ENCODE assay signal across 8 mouse cellular contexts in genomic region chr2:93188020-93188760, GRCm38 (mm10). TPM values are rescaled to one million over a fixed set of nuclear protein-coding genes. Genes with fewer than 3 reads are reported as not detected.
DNase-seq lines count a peak whose midpoint lies in the region; ATAC-seq and TF ChIP-seq lines count a peak whose summit lies in the region.

No protein-coding gene starts in this region.

- no peak for TF ChIP-seq CTCF in lung, postnatal 0 days (IDR thresholded peaks at IDR 0.05)
- no peak for TF ChIP-seq CTCF in stomach, postnatal 0 days (IDR thresholded peaks at IDR 0.05; ENCODE audit: low read depth)

- peak overlapping the region; percentile 99 for H3K4me2 ChIP-seq in embryonic facial prominence, embryonic 12.5 days (replicated peaks)
- H3K4me2 ChIP-seq in hindbrain, embryonic 14.5 days (replicated peaks): peak overlapping the region; percentile 85
- H3K4me2 ChIP-seq in lung, postnatal 0 days (replicated peaks; ENCODE audit: low read depth, low read length): peak overlapping the region; percentile 100
- H3K4me2 ChIP-seq in stomach, postnatal 0 days (replicated peaks; ENCODE audit: low read depth): peak overlapping the region; percentile 100

- H3K9me3 ChIP-seq in embryonic facial prominence, embryonic 12.5 days: no peaks in the 10 kb centered on the region
- no peaks in the 10 kb centered on the region for H3K9me3 ChIP-seq in hindbrain, embryonic 14.5 days (ENCODE audit: control insufficient read depth, low read length)
- H3K9me3 ChIP-seq in lung, postnatal 0 days (ENCODE audit: low read length): no peaks in the 10 kb centered on the region
- H3K9me3 ChIP-seq in stomach, postnatal 0 days (ENCODE audit: control insufficient read depth, low read length): no peaks in the 10 kb centered on the region

- no peak for ATAC-seq in embryonic facial prominence, embryonic 12.5 days (ENCODE audit: insufficient number of reproducible peaks, insufficient read depth, low FRiP score, low TSS enrichment)
- ATAC-seq in hindbrain, embryonic 14.5 days (ENCODE audit: low FRiP score): 0 out of 2 replicates have a peak, but pooled peaks have one; percentile 12
- ATAC-seq in lung, postnatal 0 days: no peak
- ATAC-seq in stomach, postnatal 0 days (ENCODE audit: low FRiP score, low TSS enrichment): no peak

- peaks cover 18% of the 10 kb centered on the region; the same call in 1 of the 2 replicates for H3K27me3 ChIP-seq in embryonic facial prominence, embryonic 12.5 days
- H3K27me3 ChIP-seq in hindbrain, embryonic 14.5 days (ENCODE audit: control insufficient read depth, insufficient read depth, low read length): no peaks in the 10 kb centered on the region
- no peaks in the 10 kb centered on the region for H3K27me3 ChIP-seq in lung, postnatal 0 days (replicated peaks; ENCODE audit: insufficient read depth, low read length)
- H3K27me3 ChIP-seq in stomach, postnatal 0 days (ENCODE audit: control insufficient read depth, insufficient read depth, low read length): no peaks in the 10 kb centered on the region

- H3K27ac ChIP-seq in embryonic facial prominence, embryonic 12.5 days: peak overlapping the region; percentile 65
- peak overlapping the region; percentile 95 for H3K27ac ChIP-seq in hindbrain, embryonic 14.5 days
- peak overlapping the region; percentile 73 for H3K27ac ChIP-seq in lung, postnatal 0 days (ENCODE audit: low read length)
- H3K27ac ChIP-seq in stomach, postnatal 0 days (replicated peaks): peak overlapping the region; percentile 83

- peak overlapping the region; percentile 86 for H3K9ac ChIP-seq in embryonic facial prominence, embryonic 12.5 days
- peak overlapping the region; percentile 98 for H3K9ac ChIP-seq in hindbrain, embryonic 14.5 days
- peak overlapping the region; percentile 72 for H3K9ac ChIP-seq in lung, postnatal 0 days (replicated peaks; ENCODE audit: low read depth)
- peak overlapping the region; percentile 77 for H3K9ac ChIP-seq in stomach, postnatal 0 days (ENCODE audit: low read length)

- H3K36me3 ChIP-seq in embryonic facial prominence, embryonic 12.5 days: no peaks in the 10 kb centered on the region
- no peaks in the 10 kb centered on the region for H3K36me3 ChIP-seq in hindbrain, embryonic 14.5 days (replicated peaks; ENCODE audit: control insufficient read depth, insufficient read depth)
- H3K36me3 ChIP-seq in lung, postnatal 0 days (ENCODE audit: insufficient read depth, low read length): no peaks in the 10 kb centered on the region
- no peaks in the 10 kb centered on the region for H3K36me3 ChIP-seq in stomach, postnatal 0 days (ENCODE audit: control insufficient read depth, insufficient read depth, low read length)

- peak overlapping the region; percentile 77 for H3K4me3 ChIP-seq in embryonic facial prominence, embryonic 12.5 days
- peak overlapping the region; percentile 90 for H3K4me3 ChIP-seq in hindbrain, embryonic 14.5 days (replicated peaks; ENCODE audit: low read length)
- H3K4me3 ChIP-seq in lung, postnatal 0 days (ENCODE audit: low read depth, low read length): peak overlapping the region; percentile 79
- H3K4me3 ChIP-seq in stomach, postnatal 0 days (ENCODE audit: low read depth, low read length): peak overlapping the region; percentile 77

- peaks cover 35% of the 10 kb centered on the region for H3K4me1 ChIP-seq in embryonic facial prominence, embryonic 12.5 days
- peaks cover 42% of the 10 kb centered on the region for H3K4me1 ChIP-seq in hindbrain, embryonic 14.5 days (replicated peaks; ENCODE audit: control insufficient read depth, insufficient read depth, low read length)
- peaks cover 16% of the 10 kb centered on the region; the same call in 1 of the 2 replicates for H3K4me1 ChIP-seq in lung, postnatal 0 days (ENCODE audit: insufficient read depth, low read depth, low read length)
- H3K4me1 ChIP-seq in stomach, postnatal 0 days (replicated peaks; ENCODE audit: control insufficient read depth, insufficient read depth): 0 out of 2 replicates have a peak, but pooled peaks cover 8% of the 10 kb centered on the region

- WGBS in embryonic facial prominence, embryonic 12.5 days: under 1% methylated on average over 53 of the region's 53 CpGs
- WGBS in hindbrain, embryonic 14.5 days: under 1% methylated on average over 53 of the region's 53 CpGs
- WGBS in lung, postnatal 0 days: 1% methylated on average over 52 of the region's 53 CpGs
- under 1% methylated on average over 52 of the region's 53 CpGs for WGBS in stomach, postnatal 0 days

- no peak for TF ChIP-seq EP300 in lung, postnatal 0 days (IDR thresholded peaks at IDR 0.05)
- TF ChIP-seq EP300 in stomach, postnatal 0 days (optimal IDR thresholded peaks at IDR 0.05): no peak

- peak; percentile 57 to 87 for DNase-seq in adrenal gland, adult (ENCODE audit: inconsistent age in 2 of 2, low spot score in 1 of 2)
- DNase-seq in adrenal gland, adult 8-10 months: no peak
- DNase-seq in A20 (ENCODE audit: low read depth, low spot score): peak; percentile 79
- no peak for DNase-seq in hindbrain, embryonic 14.5 days (ENCODE audit: low spot score)
- peak; percentile 28 for DNase-seq in lung, postnatal 0 days (ENCODE audit: low spot score)
- DNase-seq in stomach, postnatal 0 days (ENCODE audit: low spot score): peak; percentile 42
- no peak for DNase-seq in cerebellum, adult 8-10 months

RNA-seq across cellular contexts. Expression of gene Trp53i11, which starts 0.8 kb away (rescaled TPM):
- 100 to 1,000 TPM in 2 of 4 experiments, 10 to 100 TPM in 2; 87.6 to 148 (median 97.6) TPM for total RNA-seq in adrenal gland, adult 8-10 months (2022)
- polyA plus RNA-seq in embryonic facial prominence, embryonic 12.5 days (2016; fragmentation: Nextera tagmentation; extraction: Ambion mirVana): 36.8 and 37.0 TPM in 2 replicates
- 99.4 and 106 TPM in 2 replicates for polyA plus RNA-seq in hindbrain, embryonic 14.5 days (2014; fragmentation: Nextera tagmentation; extraction: Ambion mirVana)
- 14.8 and 21.1 TPM in 2 replicates for polyA plus RNA-seq in lung, postnatal 0 days (2015; fragmentation: Nextera tagmentation; extraction: Ambion mirVana)
- 17.3 and 27.8 TPM in 2 replicates for polyA plus RNA-seq in stomach, postnatal 0 days (2015; fragmentation: Nextera tagmentation; extraction: Ambion mirVana)

Comparison
In these comparisons a context has a peak if more than half of its experiments do, and no peak if none do; other contexts are left out.
1. DNase-seq: peak in adrenal gland, adult (2 of 2), A20 (single experiment), lung, postnatal 0 days (single experiment) and stomach, postnatal 0 days (single experiment); none in adrenal gland, adult 8-10 months (single experiment), hindbrain, embryonic 14.5 days (single experiment) and cerebellum, adult 8-10 months (single experiment).
2. Peak in every context shown above with its lines, with median percentiles within 50 percentile points of each other: H3K27ac ChIP-seq, H3K4me2 ChIP-seq, H3K4me3 ChIP-seq and H3K9ac ChIP-seq.